In genomic region chr2:146611886-146612521, GRCm38 (mm10) we compare ENCODE assay signal across 7 mouse cellular contexts.
DNase-seq lines count a peak whose midpoint lies in the region; ATAC-seq and TF ChIP-seq lines count a peak whose summit lies in the region.

No protein-coding gene starts in this region.

- H3K36me3 ChIP-seq in midbrain, embryonic 13.5 days, result no peaks in the 10 kb centered on the region
- no peaks in the 10 kb centered on the region for H3K36me3 ChIP-seq in small intestine, adult 2 months (ENCODE audit: control insufficient read depth, insufficient read depth, low read length)

- peak; percentile 61 for ATAC-seq in inflammation-experienced regulatory T-cells, adult 6 months
- peak; percentile 76 for ATAC-seq in midbrain, embryonic 13.5 days

- DNase-seq in adrenal gland, adult (ENCODE audit: inconsistent age in 2 of 2, low spot score in 1 of 2), result peak; percentile 64 to 86
- peak; percentile 44 to 70 for DNase-seq in cerebellum, postnatal 4 days (ENCODE audit: low spot score in 2 of 2)
- peak; percentile 39 to 46 for DNase-seq in gastrocnemius, adult 8-10 months (ENCODE audit: low spot score in 2 of 2)
- peak; percentile 51 to 72 for DNase-seq in left cerebral cortex, postnatal 10 days (ENCODE audit: extremely low spot score in 1 of 2, low spot score in 2 of 2)

- no peaks in the 10 kb centered on the region for H3K9me3 ChIP-seq in midbrain, embryonic 13.5 days

- no peak overlapping the region for H3K9ac ChIP-seq in midbrain, embryonic 13.5 days (replicated peaks)

- H3K4me1 ChIP-seq in midbrain, embryonic 13.5 days (replicated peaks), result peaks cover 5% of the 10 kb centered on the region
- H3K4me1 ChIP-seq in small intestine, adult 2 months (ENCODE audit: control insufficient read depth, insufficient read depth, insufficient read length, low read length), result no peaks in the 10 kb centered on the region

- WGBS in midbrain, embryonic 13.5 days, result 38% methylated on average over 6 of the region's 6 CpGs
- 32% methylated on average over 6 of the region's 6 CpGs for WGBS in small intestine, adult 2 months

- H3K4me3 ChIP-seq in midbrain, embryonic 13.5 days (replicated peaks), result no peak overlapping the region
- no peak overlapping the region for H3K4me3 ChIP-seq in small intestine, adult 2 months (ENCODE audit: low read depth, low read length)

- H3K4me2 ChIP-seq in midbrain, embryonic 13.5 days (replicated peaks), result no peak overlapping the region

- peak; percentile 86; the same call in 1 of the 2 replicates for TF ChIP-seq CTCF in small intestine, adult 2 months (IDR thresholded peaks at IDR 0.05; ENCODE audit: extremely low read depth, insufficient read length, insufficient replicate concordance, low read depth, low read length)

- intact Hi-C loops in left cerebral cortex, postnatal 10 days (cut with DNase I), result loop anchor here (2.0 to 10.0 kb wide), 2 partner anchors 143 to 657 kb away; no protein-coding TSS in a partner anchor

- TF ChIP-seq POLR2A in small intestine, adult 2 months (IDR thresholded peaks at IDR 0.05; ENCODE audit: low read depth, low read length), result no peak

- H3K27me3 ChIP-seq in midbrain, embryonic 13.5 days, result peaks cover 11% of the 10 kb centered on the region; the same call in 1 of the 2 replicates
- no peaks in the 10 kb centered on the region for H3K27me3 ChIP-seq in small intestine, adult 2 months (ENCODE audit: control insufficient read depth, insufficient read depth, low read length)

- H3K27ac ChIP-seq in midbrain, embryonic 13.5 days, result no peak overlapping the region
- no peak overlapping the region for H3K27ac ChIP-seq in small intestine, adult 2 months (ENCODE audit: insufficient read depth, low read depth, low read length)
